Mouse (Mus musculus) embryonic stem cell, embryonic (primary cell): Measurements from ENCODE around the gene Marc2.

Experiments
- CTCF ChIA-PET, 4 experiments: fragments of 300-600 bp in 2 of 4; fragments of 350-600 bp in 2 of 4; sonication (Branson Sonifier 250); formaldehyde crosslinking; loops; one replicate each; lab custom pipeline; 2022; ENCODE audit warnings: inconsistent platforms in 2 of 4; lab: Charles Lee
- POLR2A ChIA-PET, 4 experiments: fragments of 300-600 bp in 2 of 4; fragments of 350-600 bp in 2 of 4; sonication (Branson Sonifier 250); formaldehyde crosslinking; loops; one replicate each; lab custom pipeline; 2022; ENCODE audit warnings: antibody characterized with exemption in 4 of 4, inconsistent platforms in 1 of 4; lab: Charles Lee

Marc2 gene

DNA sequence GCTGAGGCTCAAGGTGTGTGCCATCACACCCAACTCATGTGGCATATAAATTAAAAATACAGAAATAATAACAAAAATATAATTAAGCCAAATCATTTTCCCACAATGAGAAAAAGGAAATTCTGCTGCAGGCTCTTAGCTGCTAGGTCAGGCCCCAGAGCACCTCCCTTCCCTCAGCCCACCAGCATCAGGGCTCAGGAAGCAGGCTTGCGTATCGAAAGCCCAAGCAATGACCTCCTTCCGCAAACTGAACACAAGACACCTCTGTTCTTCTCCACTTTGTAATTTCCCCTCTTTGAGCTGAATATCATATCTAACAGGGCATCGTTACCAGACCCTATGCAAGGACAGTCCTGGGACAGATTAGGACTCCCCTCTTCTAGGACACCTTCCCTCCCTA is 40.5 kb downstream of the Marc2 start:
- ChIA-PET POLR2A (no interaction called here), CTCF (interaction anchor here in 2 of 4 experiments (0.6 to 4.3 kb wide), 4 partner anchors 11 to 157 kb away, joined by 3 to 18 read pairs (median 3); no protein-coding TSS in a partner anchor)

DNA sequence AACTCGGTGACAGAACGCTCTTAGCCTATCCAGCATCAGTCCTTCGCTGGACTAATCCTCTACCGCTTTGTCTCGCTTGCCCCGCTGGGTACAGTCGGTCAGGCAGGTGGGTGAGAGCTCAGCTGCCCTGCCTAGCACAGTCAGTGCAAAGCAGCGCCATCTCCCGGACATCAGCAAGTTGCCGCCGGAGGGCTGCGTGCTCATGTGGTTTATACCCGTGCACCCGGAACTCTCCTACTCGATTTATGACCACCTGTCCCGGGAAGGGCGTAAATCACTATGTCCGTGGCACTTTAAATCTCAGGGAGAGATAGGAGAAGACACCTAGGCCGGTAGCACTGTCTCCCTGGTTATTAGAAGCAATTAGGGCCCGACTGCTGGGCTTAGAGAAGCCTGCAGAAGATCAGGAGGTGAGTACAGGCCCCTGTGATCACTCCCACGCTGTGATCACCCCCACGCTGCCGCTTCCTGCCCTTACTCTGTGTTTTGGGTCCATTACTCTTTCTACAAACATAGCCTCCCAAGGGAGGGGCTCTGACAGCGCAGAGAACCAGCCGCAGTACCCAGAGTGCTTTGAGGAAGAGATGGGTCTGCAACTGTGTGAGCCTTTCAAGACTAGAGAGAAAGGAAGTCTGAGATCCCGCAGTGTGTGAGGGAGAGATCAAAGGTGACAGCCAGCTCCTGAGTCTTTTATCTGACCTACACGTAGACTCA is 52.9 kb downstream of the Marc2 start:
- ChIA-PET POLR2A (interaction anchor here in 1 of 4 experiments (1.4 to 2.1 kb wide), 3 partner anchors 16 to 410 kb away, joined by 3 to 5 read pairs (median 4); partner anchors contain the start of gene Rab3gap2), CTCF (interaction anchor here (0.6 to 3.4 kb wide), 18 partner anchors 9 to 1803 kb away, joined by 3 to 23 read pairs (median 3); no protein-coding TSS in a partner anchor)

DNA sequence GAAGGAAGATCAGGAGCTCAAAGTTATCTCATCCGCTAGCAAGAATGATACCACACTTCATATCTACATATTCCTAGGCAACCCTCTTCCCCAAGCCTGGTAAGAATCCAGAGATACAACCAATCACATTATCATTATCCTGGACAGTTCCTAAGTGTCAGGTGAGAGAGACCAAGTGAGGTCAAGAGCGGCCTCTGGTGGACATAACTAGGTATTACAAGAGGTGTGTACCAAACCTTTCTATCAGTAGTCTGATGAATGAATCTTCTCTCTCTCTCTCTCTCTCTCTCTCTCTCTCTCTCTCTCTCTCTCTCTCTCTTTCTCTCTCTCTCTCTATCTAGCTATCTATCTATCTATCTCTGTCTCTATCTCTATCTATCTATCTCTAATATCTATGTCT is 55.1 kb downstream of the Marc2 start:
- ChIA-PET POLR2A (interaction anchor here in 1 of 4 experiments (0.6 kb wide), 1 partner anchor 16 kb away, joined by 3 read pairs; no protein-coding TSS in a partner anchor), CTCF (interaction anchor here in 3 of 4 experiments (1.1 to 1.7 kb wide), 3 partner anchors 14 to 340 kb away, joined by 3 to 7 read pairs (median 3); no protein-coding TSS in a partner anchor)

DNA sequence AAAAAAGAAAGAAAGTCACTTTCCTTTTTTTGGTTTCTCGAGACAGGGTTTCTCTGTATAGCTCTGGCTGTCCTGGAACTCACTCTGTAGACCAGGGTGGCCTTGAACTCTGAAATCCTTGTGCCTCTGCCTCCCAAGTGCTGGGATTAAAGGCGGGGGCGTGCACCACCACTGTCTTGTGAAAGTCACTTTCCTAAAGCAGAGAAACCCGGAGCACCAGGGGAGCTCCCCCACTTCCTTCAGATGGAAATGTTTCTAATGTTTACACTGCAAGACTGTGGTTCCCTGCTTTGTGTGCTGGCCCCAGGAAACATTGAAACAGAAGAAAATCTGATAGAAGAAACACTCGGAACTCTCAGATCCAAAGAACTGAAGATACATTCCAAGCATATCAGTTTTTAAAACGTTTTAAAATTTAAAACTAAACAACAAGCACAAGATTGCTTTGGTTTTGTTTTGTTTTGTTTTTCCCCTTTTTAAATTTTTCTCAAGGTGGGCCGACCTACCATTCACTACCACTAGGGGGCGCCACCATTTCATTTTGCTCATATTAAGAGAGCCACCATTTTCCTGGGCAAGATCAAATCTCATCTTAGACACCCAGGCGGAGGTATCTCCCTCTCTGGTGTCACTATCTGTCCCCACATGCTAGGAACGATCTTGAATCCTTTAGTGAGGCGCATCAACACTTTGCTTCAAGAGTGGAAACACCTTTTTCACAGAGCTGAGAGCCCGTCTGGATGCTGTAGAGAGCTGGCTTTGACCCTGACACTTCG is 59.7 kb downstream of the Marc2 start:
- POLR2A ChIA-PET = interaction anchor here in 3 of 4 experiments (0.6 to 1.1 kb wide), 6 partner anchors 10 to 113 kb away, joined by 3 to 6 read pairs (median 3); no protein-coding TSS in a partner anchor

DNA sequence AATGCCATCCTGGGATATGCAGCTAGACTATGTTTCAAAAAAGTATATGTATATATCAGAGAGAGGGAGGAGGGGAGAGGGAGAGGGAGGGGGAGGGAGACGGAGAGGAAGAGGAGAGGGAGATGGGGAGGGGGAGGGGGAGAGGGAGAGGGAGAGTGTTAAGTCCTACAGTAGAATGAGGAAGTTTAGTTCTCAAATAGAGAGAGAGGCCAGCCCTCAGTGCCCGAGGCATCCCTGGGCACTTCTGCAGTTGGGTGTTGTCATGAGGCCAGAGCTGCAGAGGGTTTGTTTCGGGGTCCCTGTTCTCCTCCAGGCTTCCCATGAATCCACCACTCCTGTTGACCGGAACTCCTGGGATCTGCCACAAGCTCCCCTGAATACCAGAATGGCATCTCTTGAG is 62.6 kb downstream of the Marc2 start:
- ChIA-PET POLR2A (interaction anchor here in 1 of 4 experiments (0.9 kb wide), 1 partner anchor 56 kb away, joined by 3 read pairs; no protein-coding TSS in a partner anchor), CTCF (interaction anchor here in 1 of 4 experiments (0.6 kb wide), 1 partner anchor 10 kb away, joined by 4 read pairs; no protein-coding TSS in a partner anchor)

More for the DNA sequence above, 59.7 kb downstream of the Marc2 start:
- CTCF ChIA-PET = interaction anchor here (0.6 to 5.7 kb wide), 16 partner anchors 9 to 1196 kb away, joined by 3 to 28 read pairs (median 4); no protein-coding TSS in a partner anchor

DNA sequence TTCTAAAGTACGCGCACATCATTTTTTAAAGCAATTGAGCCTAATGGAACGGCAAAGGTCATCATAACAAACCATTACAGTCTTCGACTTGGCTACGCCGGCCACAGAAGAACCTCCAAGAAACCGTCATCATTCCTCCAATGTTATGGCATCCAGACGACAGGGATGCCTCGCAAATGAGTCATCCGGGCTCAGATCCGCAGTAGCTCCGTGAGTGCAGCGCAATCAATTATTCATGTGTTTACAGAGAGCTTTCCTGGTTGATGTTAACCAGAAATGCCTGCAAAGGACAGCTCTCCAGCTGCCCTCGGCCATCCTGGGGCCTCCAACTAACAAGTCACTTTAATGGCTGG is 64.1 kb downstream of the Marc2 start:
- POLR2A ChIA-PET = no interaction called here

DNA sequence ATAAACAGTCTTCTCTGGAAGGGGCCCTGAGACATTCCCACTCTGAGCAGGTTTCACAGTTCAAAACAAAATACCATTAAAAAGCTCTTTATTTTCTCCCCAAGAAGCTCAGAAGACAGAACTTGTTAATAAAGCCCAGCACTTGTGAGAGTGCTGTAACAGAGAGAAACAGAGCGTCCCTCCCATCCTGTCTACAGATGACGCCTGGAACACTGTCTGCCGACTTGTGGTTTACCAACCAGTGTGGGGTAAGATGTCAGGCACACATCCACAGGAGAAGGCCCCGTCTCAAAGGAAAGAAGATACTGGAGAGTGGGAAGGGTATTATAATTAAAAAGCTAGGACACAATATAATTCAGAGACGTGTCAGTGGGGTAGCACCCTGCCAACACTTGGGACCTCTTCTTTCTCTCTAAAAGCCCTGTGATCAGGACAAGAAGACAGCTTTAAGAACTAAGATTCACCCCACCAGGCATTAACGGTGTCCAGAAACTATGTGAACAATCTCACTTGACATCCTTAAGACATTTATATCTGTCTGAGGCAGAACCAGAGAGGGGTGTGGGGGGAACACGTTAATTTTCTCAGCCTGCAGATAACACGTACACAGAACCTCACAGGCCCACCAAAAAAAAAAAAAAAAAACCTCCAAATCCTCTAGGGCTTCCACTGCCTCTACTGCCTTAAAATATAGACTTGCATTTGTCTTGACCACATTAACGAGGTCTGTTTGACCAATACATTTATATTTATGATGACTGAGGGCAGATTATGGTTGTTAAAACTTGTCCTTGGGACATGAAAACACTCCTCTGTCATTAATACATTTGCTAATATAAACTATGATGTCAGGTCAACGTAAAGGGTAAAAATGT is 64.7 kb downstream of the Marc2 start:
- ChIA-PET POLR2A (interaction anchor here in 1 of 4 experiments (1.1 kb wide), 1 partner anchor 54 kb away, joined by 3 read pairs; no protein-coding TSS in a partner anchor), CTCF (no interaction called here)

More for the DNA sequence above, 64.1 kb downstream of the Marc2 start:
- CTCF ChIA-PET = no interaction called here

DNA sequence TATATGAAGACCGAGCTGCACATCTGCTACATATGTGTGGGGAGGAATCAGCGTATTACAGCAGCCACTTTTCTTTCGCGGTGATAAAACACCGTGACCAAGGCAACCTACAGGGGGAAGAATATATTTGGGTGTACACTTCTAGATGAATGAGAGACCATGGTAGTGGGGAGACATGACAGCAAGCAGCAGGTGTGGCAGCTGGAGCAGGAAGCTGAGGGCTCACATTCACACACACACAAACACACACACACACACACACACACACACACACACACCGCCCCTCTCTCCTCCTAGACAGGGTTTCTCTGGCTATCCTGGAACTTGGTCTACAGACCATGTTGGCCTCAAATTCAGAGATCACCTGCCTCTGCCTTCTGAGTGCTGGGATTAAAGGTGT is 68.1 kb downstream of the Marc2 start:
- CTCF ChIA-PET = interaction anchor here (0.5 to 3.0 kb wide), 6 partner anchors 8 to 192 kb away, joined by 3 to 28 read pairs (median 8); no protein-coding TSS in a partner anchor
- POLR2A ChIA-PET = no interaction called here

DNA sequence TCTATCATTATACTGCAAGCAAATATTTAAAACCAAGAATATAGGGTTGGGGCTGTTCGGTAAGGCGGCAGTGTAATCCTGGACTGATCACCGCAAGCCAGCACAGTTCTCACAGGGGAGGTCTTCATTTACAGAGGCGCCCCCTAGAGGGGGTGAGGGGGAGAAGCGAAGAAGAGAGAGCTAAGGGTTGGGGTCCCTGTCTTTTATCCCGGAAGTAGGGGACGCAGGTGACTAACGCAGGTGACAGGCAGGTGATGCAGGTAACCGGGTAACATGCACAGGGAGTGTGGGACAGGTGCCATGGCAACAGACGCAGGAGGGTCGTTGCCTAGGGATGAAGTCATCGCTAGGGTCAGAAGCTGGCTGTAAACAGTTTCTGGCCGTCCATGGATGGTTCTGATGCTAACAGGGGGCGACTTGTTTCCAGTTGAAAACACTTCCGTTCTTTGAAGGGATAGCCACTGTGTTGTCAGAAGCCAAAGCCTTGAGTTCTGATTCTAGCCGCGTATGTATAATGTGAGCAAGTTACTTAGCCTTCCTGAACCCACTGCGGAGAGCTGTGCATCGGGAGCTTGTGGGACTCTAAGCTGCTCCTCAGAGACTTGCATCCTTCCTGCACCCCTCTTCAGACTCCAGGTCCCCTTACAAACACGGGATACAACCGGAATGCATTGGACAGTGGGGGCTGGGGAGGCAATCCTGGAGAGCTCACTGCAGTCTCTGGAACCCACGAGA is 69.0 kb downstream of the Marc2 start:
- POLR2A ChIA-PET = interaction anchor here (0.5 to 0.9 kb wide), 5 partner anchors 9 to 470 kb away, joined by 3 to 4 read pairs (median 3); no protein-coding TSS in a partner anchor
- CTCF ChIA-PET = interaction anchor here (0.5 to 3.5 kb wide), 57 partner anchors 8 to 1511 kb away, joined by 3 to 28 read pairs (median 3); partner anchors contain the start of gene Marc1 (in 1 of the 4)

DNA sequence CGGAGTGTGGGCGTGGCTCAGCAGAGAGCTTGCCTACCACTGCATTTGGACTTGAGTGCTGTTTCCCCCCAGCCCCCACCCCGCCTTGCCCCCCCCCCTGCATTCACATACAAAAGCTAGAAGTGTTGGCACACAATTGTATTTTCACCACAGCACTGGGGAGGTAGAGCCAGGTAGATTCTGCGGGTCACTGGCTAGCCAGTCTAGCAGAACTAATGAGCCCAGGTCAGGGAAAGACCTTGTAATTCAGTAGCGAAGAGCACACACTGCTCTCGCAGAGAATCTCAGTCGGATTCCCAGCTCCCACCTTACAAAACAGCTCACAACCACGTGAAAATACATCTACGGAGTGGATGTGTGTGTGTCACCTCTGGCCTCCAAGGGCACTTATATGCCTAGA is 71.0 kb downstream of the Marc2 start:
- POLR2A ChIA-PET = interaction anchor here in 2 of 4 experiments (0.8 to 1.4 kb wide), 2 partner anchors 15 to 52 kb away, joined by 3 read pairs; no protein-coding TSS in a partner anchor
- CTCF ChIA-PET = interaction anchor here in 3 of 4 experiments (0.6 to 3.5 kb wide), 10 partner anchors 10 to 52 kb away, joined by 3 to 23 read pairs (median 4); no protein-coding TSS in a partner anchor

DNA sequence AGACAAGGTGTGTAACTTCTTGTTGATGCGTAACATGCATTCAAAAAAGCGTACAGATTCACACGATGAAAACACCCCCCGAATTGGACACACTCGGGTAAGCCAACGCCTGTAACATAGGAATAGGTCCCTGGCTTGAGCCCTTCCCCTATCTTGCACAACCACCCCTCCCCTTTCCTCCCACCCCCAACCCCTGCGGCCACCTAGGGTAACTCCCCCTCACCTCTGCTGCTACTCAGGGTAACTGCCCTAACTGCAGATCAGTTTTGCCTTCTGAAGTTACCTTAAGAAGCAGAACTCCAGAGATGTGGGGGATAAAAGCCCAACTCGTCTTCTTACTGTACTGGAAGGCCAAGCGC is 74.4 kb downstream of the Marc2 start:
- ChIA-PET POLR2A (interaction anchor here in 1 of 4 experiments (0.6 kb wide), 1 partner anchor 1251 kb away, joined by 3 read pairs; no protein-coding TSS in a partner anchor), CTCF (interaction anchor here in 1 of 4 experiments (1.2 kb wide), 1 partner anchor 280 kb away, joined by 3 read pairs; no protein-coding TSS in a partner anchor)

DNA sequence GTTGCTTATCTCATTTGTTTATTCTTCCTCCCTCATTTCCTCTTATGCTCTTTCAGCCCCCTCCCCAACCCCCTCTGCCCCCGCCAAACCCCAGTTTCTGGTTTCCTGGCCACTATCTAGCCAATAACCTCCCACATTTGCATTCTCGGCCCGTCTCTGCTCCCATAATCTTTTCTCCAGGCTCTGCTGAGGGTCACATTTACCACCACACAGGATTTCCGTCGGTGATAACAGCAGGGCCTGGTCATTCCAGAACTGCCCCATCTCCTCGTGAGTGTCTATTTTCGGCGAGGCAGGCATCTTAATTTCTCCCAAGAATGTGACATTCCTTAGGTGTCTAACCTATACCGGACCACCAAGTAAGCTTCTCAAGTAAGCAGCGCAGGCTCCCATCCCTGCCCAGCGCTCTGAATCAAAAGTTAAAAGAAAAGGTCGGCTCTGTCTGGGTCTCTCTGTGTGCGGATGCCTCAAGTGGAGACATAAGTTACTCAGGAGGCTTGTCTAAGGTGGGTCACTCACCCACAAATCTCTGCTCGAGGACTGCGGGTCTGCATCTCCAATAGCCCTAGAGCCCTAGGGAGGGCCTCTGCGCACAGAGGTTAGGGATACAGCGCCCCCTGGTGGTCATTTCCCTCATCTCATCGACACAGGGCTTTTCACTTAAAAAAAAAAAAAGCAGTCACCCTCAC is 74.9 kb downstream of the Marc2 start:
- ChIA-PET POLR2A (interaction anchor here in 1 of 4 experiments (0.6 kb wide), 1 partner anchor 1251 kb away, joined by 3 read pairs; no protein-coding TSS in a partner anchor), CTCF (interaction anchor here in 2 of 4 experiments (0.5 to 1.1 kb wide), 2 partner anchors 23 to 35 kb away, joined by 3 to 5 read pairs; no protein-coding TSS in a partner anchor)

DNA sequence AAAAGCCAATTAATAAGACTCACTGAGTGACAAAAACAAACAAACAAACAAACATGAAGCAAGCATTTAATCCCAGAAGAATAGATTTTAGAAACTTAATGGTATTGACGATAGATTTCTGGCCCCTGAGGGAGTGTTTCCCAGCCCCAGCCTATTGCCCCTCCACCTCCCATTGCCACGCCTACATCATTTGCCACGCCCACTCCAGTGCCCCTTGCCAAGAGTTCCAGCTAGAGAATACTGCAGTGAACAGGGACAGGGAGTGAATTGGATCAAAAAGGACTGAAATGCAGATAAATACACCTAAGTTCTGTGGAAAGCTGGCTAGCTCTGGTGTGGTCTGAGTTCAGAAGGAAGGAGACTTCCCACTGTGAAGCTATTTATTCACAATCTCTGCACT is 82.4 kb downstream of the Marc2 start:
- CTCF ChIA-PET = interaction anchor here (0.7 to 1.5 kb wide), 5 partner anchors 13 to 498 kb away, joined by 3 to 7 read pairs (median 3); no protein-coding TSS in a partner anchor
- POLR2A ChIA-PET = no interaction called here
